Mouse (Mus musculus): Measurements from ENCODE around the gene Hist2h3c2.
A peak's percentile ranks its signal among the peaks of the same experiment; 100 is the strongest.
"Not testable (repeated sequence)": the region's sequence is repeated elsewhere in the genome, so short reads cannot be mapped to it uniquely, and the experiment has no call there.

Gene Hist2h3c2

GRCm38 (mm10) chr3:96238954-96239793 is at the start of gene Hist2h3c2:
TSS of gene Hist2h3c2 (minus strand) at chr3:96239127.
- peak; percentile 78 for DNase-seq

GRCm38 (mm10) chr3:96287334-96287733 is 48.4 kb upstream of the Hist2h3c2 start:
- not testable (repeated sequence) for DNase-seq

- DNase-seq: peak; percentile 33
Observed at GRCm38 (mm10) chr3:96284457-96284856, 45.5 kb upstream of the Hist2h3c2 start.

- DNase-seq: no peak
Observed at GRCm38 (mm10) chr3:96280660-96281059, 41.7 kb upstream of the Hist2h3c2 start.

- DNase-seq: peak; percentile 92
Observed at GRCm38 (mm10) chr3:96277800-96278624, 39.1 kb upstream of the Hist2h3c2 start.

GRCm38 (mm10) chr3:96277428-96277799 is 38.5 kb upstream of the Hist2h3c2 start:
- DNase-seq: peak; percentile 15

- DNase-seq: no peak
Observed at GRCm38 (mm10) chr3:96273591-96274465, 34.9 kb upstream of the Hist2h3c2 start.

GRCm38 (mm10) chr3:96269511-96270474 is 30.9 kb upstream of the Hist2h3c2 start, which contains the start of gene Hist2h2bb:
TSS of gene Hist2h2bb (plus strand) at chr3:96269752.
- DNase-seq: peak; percentile 96

GRCm38 (mm10) chr3:96268776-96269378 is 29.9 kb upstream of the Hist2h3c2 start:
- DNase-seq: peak; percentile 22

GRCm38 (mm10) chr3:96268051-96268775 is 29.3 kb upstream of the Hist2h3c2 start, which contains the start of gene Hist2h3b:
TSS of gene Hist2h3b (plus strand) at chr3:96268654.
- peak; percentile 90 for DNase-seq

- DNase-seq: no peak
Observed at GRCm38 (mm10) chr3:96267541-96267940, 28.6 kb upstream of the Hist2h3c2 start.

- no peak for DNase-seq
Observed at GRCm38 (mm10) chr3:96266132-96266710, 27.3 kb upstream of the Hist2h3c2 start.

- no peak for DNase-seq
Observed at GRCm38 (mm10) chr3:96264404-96264949, 25.6 kb upstream of the Hist2h3c2 start.

GRCm38 (mm10) chr3:96263558-96264403 is 24.9 kb upstream of the Hist2h3c2 start:
- DNase-seq: peak; percentile 65

GRCm38 (mm10) chr3:96262979-96263550 is 24.1 kb upstream of the Hist2h3c2 start, which contains the start of gene Hist2h4:
TSS of gene Hist2h4 (minus strand) at chr3:96263311.
- peak; percentile 96 for DNase-seq

- peak; percentile 86 for DNase-seq
Observed at GRCm38 (mm10) chr3:96262216-96262875, 23.4 kb upstream of the Hist2h3c2 start.

- no peak for DNase-seq
Observed at GRCm38 (mm10) chr3:96261623-96262022, 22.7 kb upstream of the Hist2h3c2 start.

All from kidney, postnatal 14 days (tissue).